Mouse (Mus musculus): ENCODE results near the gene Angel1.

- TF ChIP-seq CTCF (IDR thresholded peaks at IDR 0.05; ENCODE audit: low read depth): no peak
- no peak for TF ChIP-seq EP300 (IDR thresholded peaks at IDR 0.05; ENCODE audit: low read depth)
These were observed 73.7 kb downstream of the Angel1 start for GRCm38 (mm10) chr12:86652570-86653041.
